Mouse (Mus musculus) testis, postnatal 10 days (tissue): ENCODE measurements around the gene Ano1.

Experiments
- DNase-seq: peaks from one replicate; pipeline ENCODE4 v3.0.0; 2021; ENCODE audit warnings: low spot score

Ano1 gene

GRCm38 (mm10) chr7:144751833-144752232, at the start of gene Ano1:
TSS of gene Ano1 (minus strand) at chr7:144751974.
- no peak for DNase-seq

- DNase-seq: no peak
Observed at GRCm38 (mm10) chr7:144798471-144798870, 46.7 kb upstream of the Ano1 start.

- DNase-seq: no peak
Observed at GRCm38 (mm10) chr7:144796986-144797735, 45.4 kb upstream of the Ano1 start.

DNA sequence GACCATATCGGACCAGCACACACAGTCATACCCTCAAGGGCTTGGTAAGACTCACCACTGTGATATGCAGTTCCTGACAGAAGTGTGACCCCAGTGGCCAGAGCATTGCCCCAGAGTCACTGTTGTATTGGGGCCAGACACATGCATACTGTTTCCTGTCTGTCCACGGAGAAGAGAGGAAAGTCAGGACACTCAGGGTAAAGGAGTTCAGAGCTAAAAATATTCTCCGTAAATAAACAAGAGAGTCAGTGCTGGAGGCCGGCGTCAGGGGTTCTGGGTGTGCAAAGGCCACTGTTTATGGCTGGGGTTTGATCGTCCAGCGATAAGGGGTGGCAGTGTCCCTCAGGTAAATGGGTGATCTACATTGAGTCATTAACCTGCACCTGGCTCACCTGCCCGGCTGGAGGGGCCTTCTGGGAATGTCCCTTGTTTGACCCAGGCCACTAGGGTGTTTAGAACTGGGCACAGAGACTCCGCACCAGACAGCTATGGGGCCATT, 44.3 kb upstream of the Ano1 start:
- no peak for DNase-seq

DNA sequence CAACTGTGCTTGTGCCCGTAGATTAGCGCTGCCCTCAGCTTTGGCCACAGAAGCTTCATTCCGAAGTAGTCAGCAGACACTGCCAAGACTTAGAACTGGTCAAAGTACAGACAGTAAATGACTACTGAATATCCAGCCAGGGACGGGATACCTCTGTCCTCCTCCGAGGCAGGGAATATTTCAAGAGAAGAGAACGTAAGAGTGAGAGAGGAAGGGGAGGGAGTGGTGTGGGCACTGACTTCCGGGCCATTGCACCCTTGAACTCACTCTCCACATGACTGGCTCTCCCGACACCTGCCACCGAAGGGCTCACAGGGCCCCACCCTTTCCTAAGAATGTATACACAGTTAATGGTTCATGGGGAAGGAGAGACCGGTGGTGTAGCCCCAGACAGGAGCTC, 41.5 kb upstream of the Ano1 start:
- no peak for DNase-seq

DNA sequence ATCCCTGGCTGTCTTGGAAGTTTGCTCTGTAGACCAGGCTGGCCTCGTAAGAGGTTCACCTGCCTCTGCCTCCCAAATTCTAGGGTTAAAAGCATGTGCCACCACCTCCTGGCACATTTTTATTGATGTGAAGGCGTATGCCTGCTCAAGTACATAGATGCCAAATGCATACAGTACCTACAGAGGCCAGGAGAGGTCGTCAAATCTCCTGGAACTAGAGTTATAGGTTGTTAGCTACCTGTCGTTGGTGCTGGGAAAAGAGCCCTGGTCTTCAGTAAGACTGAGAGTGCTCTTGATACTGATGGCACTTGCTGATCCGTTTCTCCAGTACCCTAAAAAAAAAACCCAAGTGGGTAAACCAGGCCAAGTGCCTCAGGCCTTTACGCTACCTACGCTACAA, 39.7 kb upstream of the Ano1 start:
- DNase-seq: no peak

DNA sequence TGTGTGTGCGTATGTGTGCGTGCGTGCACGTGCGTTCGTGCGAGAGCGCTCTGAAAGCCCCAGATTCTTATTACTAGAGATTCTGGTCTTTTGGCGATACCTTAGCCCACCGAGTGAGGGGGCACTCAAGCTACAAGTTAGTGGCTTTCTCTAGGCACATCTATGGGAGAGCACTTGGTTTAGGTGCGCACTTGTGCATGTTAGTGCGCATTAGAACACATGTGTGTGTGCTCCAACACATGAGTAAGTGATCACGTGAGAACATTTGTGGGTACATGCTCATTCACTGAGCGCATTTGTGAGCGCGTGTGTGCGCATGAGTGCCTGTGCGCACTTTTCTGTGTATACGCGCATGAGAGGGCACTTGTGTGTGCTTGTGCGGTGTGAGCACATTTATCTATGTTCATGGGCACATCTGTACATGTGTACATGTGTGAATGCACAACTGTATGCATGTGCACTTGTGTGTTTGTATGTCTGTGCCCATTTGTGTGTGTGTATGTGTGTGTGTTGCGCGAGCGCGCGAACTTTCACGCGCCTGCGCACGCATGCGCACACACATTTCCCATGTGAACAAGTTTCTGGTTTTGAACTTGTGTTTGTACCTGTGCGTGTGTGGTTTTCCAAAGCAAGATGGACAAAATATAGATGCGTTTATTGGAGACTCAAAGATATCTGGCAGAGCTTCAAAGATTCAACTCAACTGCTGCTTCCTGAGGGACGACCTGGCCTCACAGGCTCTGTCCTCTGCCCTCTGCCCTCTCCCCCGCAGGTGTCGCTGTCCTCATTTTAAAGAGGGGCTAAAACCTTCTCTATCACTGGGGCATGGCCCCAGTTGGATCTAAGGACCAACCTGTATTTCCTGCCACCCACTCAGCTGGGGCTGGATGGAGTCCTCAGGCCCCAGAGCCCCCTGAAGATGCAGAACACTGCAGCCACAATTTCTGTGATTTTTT, 38.1 kb upstream of the Ano1 start:
- DNase-seq: no peak

DNA sequence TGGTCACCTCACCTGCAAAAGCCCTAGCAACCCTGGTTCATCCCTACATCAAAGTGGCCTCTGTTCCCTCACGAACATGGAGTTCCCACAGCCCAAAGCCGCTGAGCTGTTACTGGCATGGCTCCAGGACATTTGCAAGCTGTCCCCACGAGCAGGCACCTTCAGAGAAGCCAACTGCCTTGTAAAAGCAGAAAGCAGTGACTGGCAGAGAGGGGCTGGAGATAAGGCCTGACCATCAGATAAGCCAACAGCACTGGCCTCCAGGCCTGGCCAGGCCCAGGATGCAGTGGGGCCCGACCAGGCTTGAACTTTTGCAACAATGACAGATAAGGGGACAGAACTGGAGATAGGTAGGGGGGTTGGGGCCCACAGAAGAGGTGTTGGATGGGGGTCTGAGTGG, 36.9 kb upstream of the Ano1 start:
- peak; percentile 59 for DNase-seq

DNA sequence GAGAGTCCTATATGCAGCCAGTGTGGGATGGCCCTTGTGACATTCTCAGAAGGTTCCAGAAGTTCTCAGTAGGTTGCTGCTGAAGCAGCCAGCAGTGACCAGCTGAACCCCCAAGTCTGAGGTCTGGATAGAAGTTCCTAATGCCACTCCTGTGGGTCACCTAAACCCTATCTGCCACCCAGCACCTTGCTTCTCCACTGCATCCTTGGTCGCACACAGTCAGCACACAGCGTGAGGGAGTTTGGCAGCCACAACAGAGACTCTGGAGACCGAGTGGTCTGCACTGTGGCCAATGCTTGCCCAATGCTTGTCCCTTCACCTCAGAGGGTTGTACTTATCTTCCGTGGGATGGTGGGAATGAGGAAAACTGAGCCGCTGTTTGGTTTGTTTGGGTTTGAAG, 35.7 kb upstream of the Ano1 start:
- no peak for DNase-seq

- DNase-seq: no peak
Observed at GRCm38 (mm10) chr7:144786571-144786970, 34.8 kb upstream of the Ano1 start.

DNA sequence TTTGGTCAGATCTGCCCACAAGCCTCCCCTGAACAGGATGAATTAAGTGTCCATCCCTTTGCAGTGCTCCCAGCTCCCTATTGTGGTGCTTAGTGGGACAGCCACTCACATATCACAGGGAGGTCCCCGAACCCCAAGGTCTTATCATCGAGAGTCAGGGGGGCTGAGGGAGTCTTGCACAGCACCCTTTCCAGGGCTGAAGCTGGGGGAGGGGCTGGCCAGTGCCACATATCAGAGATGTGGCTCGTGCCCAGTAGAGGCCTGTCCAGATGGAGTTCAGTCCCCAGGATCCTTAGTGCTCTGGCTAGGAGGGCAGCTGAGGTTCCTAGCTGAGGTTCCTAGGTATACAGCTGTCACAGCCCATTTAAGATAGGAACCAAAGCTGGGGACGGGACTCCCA, 32.4 kb upstream of the Ano1 start:
- no peak for DNase-seq

- no peak for DNase-seq
Observed at GRCm38 (mm10) chr7:144782402-144782801, 30.6 kb upstream of the Ano1 start.

- peak; percentile 63 for DNase-seq
Observed at GRCm38 (mm10) chr7:144781337-144781736, 29.6 kb upstream of the Ano1 start.

GRCm38 (mm10) chr7:144780190-144780589, 28.4 kb upstream of the Ano1 start:
- DNase-seq: no peak

DNA sequence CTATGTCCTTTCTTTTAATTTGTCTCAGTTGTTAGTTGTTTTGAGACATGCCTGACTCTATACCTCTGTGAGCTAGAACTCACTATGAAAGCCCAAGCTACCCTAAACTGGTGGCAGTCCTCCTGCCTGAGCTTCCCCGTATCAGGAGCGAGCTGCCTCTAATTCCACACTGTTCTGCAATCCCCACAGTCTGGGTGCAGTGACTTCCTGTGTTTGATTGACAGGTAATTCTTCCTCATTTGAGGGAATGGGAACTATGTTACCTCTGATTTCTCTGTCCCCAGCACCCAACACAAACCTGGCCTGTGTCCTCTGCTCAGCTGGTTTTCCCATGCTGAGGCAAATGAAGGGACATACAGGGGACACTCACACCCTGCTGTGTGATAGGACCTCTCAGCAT, 27.9 kb upstream of the Ano1 start:
- DNase-seq: no peak

DNA sequence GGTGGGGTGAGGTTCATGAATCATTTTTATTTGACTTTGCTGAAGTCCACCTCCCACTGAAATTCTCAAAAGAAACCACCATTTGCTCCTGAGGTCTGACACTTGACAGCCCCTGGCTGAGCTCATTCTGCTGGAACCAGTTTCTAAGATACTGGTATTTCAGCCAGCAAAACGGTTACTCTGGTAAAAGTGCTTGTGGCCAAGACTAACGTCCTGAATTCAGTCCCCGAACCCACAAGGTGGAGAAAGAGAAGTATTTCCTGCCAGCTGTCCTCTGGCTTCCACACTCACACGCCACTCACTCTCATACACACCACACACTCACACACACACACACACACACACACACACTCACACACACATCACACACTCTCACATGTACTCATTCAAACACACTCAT, 26.0 kb upstream of the Ano1 start:
- DNase-seq: no peak

DNA sequence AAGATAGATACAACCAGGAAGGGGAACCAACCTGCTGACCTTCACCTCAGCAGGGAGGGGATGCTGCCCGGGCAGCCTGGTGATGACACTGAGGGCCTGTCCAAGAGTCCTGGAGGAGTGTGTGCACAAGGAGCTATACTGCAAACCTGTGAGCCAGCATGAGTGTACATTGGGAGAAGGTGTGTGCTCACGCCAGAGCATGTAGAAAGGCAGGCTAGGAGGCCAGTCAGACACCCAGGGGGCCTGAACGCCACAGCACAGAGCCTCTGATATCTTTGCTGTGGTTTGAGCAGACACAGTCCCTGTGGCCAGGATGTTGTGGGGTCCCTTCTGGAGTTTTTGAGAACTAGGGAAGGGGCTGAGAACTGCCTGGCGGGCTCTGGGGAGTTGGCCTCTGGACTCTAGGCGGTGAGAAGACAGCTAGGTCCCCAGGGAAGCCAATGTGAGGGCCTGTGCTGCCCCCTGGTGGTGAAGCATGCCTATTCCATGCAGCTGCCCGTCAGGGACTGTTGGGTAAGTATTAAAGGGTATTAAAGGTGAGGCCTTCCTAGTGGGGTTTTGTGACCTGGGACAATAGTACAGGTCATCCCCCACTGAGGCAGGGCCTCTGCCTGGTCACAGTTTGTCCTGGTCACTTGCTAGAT, 24.2 kb upstream of the Ano1 start:
- DNase-seq: peak; percentile 96

GRCm38 (mm10) chr7:144775214-144775613, 23.4 kb upstream of the Ano1 start:
- DNase-seq: no peak

- DNase-seq: no peak
Observed at GRCm38 (mm10) chr7:144774283-144774682, 22.5 kb upstream of the Ano1 start.

- no peak for DNase-seq
Observed at GRCm38 (mm10) chr7:144770116-144770515, 18.3 kb upstream of the Ano1 start.

- DNase-seq: no peak
Observed at GRCm38 (mm10) chr7:144769434-144770080, 17.8 kb upstream of the Ano1 start.

GRCm38 (mm10) chr7:144768845-144769244, 17.1 kb upstream of the Ano1 start:
- no peak for DNase-seq
